Mouse (Mus musculus): ENCODE data around the gene Ttyh3. TPM values are rescaled to one million over a fixed set of nuclear protein-coding genes. Genes with fewer than 3 reads are reported as not detected.
A peak's percentile ranks its signal among the peaks of the same experiment; 100 is the strongest.

Ttyh3 gene
- total RNA-seq (2014; rRNA removed) (253 and 260 TPM in 2 replicates), polyA plus RNA-seq (2015; fragmentation: Nextera tagmentation; extraction: Ambion mirVana) (53.5 and 60.3 TPM in 2 replicates)

DNA sequence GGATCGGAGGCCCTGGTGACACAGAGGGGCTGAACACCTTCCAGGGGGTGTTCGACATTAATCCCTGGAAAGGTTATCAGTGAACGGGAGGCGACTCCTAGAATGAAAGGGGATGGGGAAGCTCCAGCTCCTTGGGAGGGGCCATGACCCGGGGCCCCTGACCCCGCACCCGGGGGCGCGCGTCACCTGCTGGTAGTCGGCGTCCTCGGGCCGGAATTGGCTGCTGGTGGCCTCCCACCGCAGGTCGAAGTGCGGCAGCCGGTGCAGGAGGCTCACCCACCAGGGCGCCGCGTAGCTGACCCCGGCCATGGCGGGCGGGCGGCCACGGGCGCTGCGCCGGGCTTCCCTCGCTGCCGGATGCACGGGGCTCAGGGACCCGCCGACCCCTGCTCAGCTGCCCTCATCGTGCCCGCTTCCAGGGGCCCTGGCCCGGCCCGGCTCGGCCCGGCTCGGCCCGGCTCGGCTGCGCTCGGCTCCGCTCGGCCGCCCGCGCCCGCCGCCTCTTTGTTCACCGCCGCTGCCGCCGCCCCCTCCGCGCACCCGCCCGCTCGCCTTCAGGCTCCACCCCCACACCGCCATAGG, at the start of gene Ttyh3:
Gene Ttyh3, minus strand, starts transcription at position 513 of the 582 bp plus-strand sequence.
- H3K36me3 ChIP-seq (ENCODE audit: insufficient read depth, low read length): no peaks in the 10 kb centered on the region
- WGBS: 0% methylated on average over 35 of the region's 62 CpGs
- peaks cover 33% of the 10 kb centered on the region for H3K4me1 ChIP-seq (ENCODE audit: insufficient read depth, low read length)
- peak within 1 kb of the TSS; percentile 100 for H3K9ac ChIP-seq (replicated peaks; ENCODE audit: low read length)
- TF ChIP-seq CTCF (IDR thresholded peaks at IDR 0.05; ENCODE audit: low read depth): no peak
- DNase-seq (ENCODE audit: low spot score): no peak
- no peaks in the 10 kb centered on the region for H3K9me3 ChIP-seq (ENCODE audit: low read length)
- ATAC-seq: no peak
- H3K4me2 ChIP-seq (ENCODE audit: low read depth, low read length): peak within 1 kb of the TSS; percentile 73
- H3K4me3 ChIP-seq (ENCODE audit: low read length): peak within 1 kb of the TSS; percentile 98
- peak within 1 kb of the TSS; percentile 97 for H3K27ac ChIP-seq
- H3K27me3 ChIP-seq (ENCODE audit: insufficient read depth, low read length): no peaks in the 10 kb centered on the region

DNA sequence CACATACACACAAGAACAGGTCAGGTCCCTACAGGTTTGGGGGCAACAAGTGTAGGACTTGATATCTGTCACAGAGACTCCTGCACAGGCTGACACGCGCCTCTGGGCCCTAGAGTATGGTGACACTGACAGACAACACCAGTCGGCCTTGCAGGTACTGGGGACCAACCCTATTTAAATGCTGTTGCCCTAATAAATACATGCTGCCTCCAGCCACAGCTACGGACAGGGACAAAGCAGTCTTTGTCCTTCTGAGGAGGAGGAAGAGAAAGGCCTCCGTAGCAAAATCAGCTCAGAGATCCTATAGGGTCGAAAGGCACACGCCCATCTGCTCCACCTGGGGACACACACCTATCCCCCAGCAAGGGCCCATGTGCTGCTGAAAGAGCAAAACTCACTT, 47.2 kb upstream of the Ttyh3 start:
- Histone ChIP-seq H3K4me1 (ENCODE audit: insufficient read depth, low read length) (0 out of 2 replicates have a peak, but pooled peaks cover 1% of the 10 kb centered on the region), H3K27ac (no peak overlapping the region), H3K9me3 (ENCODE audit: low read length) (no peaks in the 10 kb centered on the region), H3K36me3 (ENCODE audit: insufficient read depth, low read length) (peaks cover 23% of the 10 kb centered on the region; the same call in 1 of the 2 replicates), H3K27me3 (ENCODE audit: insufficient read depth, low read length) (no peaks in the 10 kb centered on the region), H3K4me2 (ENCODE audit: low read depth, low read length) (no peak overlapping the region), H3K9ac (replicated peaks; ENCODE audit: low read length) (no peak overlapping the region), H3K4me3 (ENCODE audit: low read length) (no peak overlapping the region)
- 84% methylated on average over 7 of the region's 7 CpGs for WGBS
- no peak for ATAC-seq
- no peak for DNase-seq (ENCODE audit: low spot score)
- no peak for TF ChIP-seq CTCF (IDR thresholded peaks at IDR 0.05; ENCODE audit: low read depth)

DNA sequence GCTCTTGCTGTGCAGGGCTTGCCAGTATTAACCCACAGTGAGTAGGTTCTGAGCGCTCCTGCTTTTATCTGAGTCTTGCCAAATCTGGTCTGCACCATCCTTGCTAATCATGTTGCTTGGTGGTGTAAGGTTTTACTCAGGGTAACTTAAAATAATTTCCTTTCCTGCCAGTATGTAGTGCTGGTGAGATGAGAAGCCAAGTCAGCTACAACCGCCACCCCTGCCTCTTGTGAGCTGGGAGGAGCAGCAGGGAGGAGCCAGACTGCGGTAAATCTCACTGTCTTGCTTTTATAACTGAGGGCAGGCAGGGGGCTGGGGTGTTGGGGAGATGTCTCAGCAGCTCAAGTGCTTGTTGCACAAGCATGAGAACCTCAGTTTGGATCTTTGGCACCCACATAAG, 39.6 kb upstream of the Ttyh3 start:
- DNase-seq (ENCODE audit: low spot score) (no peak), ATAC-seq (no peak)
- TF ChIP-seq CTCF (IDR thresholded peaks at IDR 0.05; ENCODE audit: low read depth): no peak
- H3K36me3 ChIP-seq (ENCODE audit: insufficient read depth, low read length): peaks cover 20% of the 10 kb centered on the region; the same call in 1 of the 2 replicates
- no peak overlapping the region for H3K4me3 ChIP-seq (ENCODE audit: low read length)
- H3K9me3 ChIP-seq (ENCODE audit: low read length): no peaks in the 10 kb centered on the region
- no peaks in the 10 kb centered on the region for H3K4me1 ChIP-seq (ENCODE audit: insufficient read depth, low read length)
- no peak overlapping the region for H3K4me2 ChIP-seq (ENCODE audit: low read depth, low read length)
- H3K9ac ChIP-seq (replicated peaks; ENCODE audit: low read length): no peak overlapping the region
- no peaks in the 10 kb centered on the region for H3K27me3 ChIP-seq (ENCODE audit: insufficient read depth, low read length)
- no peak overlapping the region for H3K27ac ChIP-seq
- WGBS: 85% methylated on average over 3 of the region's 3 CpGs

DNA sequence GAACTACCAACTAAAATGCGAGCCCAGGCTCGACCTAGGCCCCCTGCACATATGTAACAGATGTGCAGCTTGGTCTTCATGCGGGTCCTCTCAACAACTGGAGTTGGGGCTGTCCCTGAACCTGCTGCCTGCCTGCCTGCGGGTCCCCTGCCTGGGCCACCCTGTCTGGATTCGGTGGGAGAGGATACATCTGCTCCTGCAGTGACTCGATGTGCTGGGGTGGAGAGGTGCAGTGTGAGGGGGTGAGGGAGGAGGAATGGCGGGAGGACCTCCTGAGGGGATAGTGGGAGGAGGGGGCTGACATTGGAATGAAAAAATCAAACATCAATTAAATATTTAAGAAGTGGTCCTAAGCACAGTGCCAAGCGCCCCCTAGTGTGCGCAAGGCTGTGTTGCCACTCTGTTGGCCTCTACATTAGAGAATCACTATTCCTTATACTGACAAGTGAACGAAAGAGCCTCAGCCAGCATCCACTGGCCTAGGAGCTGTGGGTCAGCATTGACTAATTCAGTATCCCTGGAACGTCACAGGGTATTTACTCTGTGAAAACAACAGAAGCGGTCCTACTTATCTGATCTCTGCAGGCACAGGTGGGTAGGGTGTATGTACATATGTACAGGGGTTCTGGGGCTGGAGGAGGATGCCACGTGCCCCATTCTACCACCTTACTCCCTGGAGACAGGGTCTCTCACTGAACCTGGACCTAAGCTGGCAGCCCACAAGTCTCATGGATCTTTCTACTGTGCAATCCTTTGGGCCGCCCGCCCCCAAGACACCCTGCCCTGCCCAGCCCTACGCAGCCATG, 35.7 kb upstream of the Ttyh3 start:
- Histone ChIP-seq H3K27ac (no peak overlapping the region), H3K4me1 (ENCODE audit: insufficient read depth, low read length) (no peaks in the 10 kb centered on the region), H3K9ac (replicated peaks; ENCODE audit: low read length) (no peak overlapping the region), H3K9me3 (ENCODE audit: low read length) (no peaks in the 10 kb centered on the region), H3K27me3 (ENCODE audit: insufficient read depth, low read length) (no peaks in the 10 kb centered on the region), H3K4me3 (ENCODE audit: low read length) (no peak overlapping the region), H3K36me3 (ENCODE audit: insufficient read depth, low read length) (peaks cover 13% of the 10 kb centered on the region; the same call in 1 of the 2 replicates), H3K4me2 (ENCODE audit: low read depth, low read length) (no peak overlapping the region)
- peak; percentile 87 for TF ChIP-seq CTCF (IDR thresholded peaks at IDR 0.05; ENCODE audit: low read depth)
- ATAC-seq (peak; percentile 75), DNase-seq (ENCODE audit: low spot score) (peak; percentile 84)
- WGBS: 59% methylated on average over 16 of the region's 16 CpGs

DNA sequence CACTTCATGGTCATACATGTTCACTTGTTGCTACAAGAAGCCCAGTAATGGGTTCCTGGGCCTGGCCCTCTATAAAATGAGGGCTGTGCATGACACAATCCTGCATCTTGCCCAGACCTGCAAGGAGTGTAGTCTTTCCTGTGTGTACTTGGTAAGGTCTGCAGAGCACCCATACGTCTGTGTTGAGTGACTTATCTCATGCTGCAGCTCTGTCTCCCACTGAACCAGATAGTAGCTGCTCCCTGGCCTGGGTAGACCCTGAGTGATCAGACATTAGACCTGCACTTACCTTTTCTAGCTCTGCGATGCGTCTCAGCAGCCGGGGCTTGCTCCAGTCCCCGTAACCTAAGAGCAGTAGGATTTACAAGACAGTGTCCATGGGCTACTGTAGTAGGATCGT, 33.3 kb upstream of the Ttyh3 start:
- TF ChIP-seq CTCF (IDR thresholded peaks at IDR 0.05; ENCODE audit: low read depth): no peak
- Histone ChIP-seq H3K36me3 (ENCODE audit: insufficient read depth, low read length) (peaks cover 6% of the 10 kb centered on the region; the same call in 1 of the 2 replicates), H3K4me1 (ENCODE audit: insufficient read depth, low read length) (no peaks in the 10 kb centered on the region), H3K4me2 (ENCODE audit: low read depth, low read length) (no peak overlapping the region), H3K27ac (no peak overlapping the region), H3K27me3 (ENCODE audit: insufficient read depth, low read length) (no peaks in the 10 kb centered on the region), H3K4me3 (ENCODE audit: low read length) (no peak overlapping the region), H3K9ac (replicated peaks; ENCODE audit: low read length) (no peak overlapping the region), H3K9me3 (ENCODE audit: low read length) (no peaks in the 10 kb centered on the region)
- DNase-seq (ENCODE audit: low spot score): no peak
- WGBS: 96% methylated on average over 6 of the region's 6 CpGs
- ATAC-seq: no peak

DNA sequence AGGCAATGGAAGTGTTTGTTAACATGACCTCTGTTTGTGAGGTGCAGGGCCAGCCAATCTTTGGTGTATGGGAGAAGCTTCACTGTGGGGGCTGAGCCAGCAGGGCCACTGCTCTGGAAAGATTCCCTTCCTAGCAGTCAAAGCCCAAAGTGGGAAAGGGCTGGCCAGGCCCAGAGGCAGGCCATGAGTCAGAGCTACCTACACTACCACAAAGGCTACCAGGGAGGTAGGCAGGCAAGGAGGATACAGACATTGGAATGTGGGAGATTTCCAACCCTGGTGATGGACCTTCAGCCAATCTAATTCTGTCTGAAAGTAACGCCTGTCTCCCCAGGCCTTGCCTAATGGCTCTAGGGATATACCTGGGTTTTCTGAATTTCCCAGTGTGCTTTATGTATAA, 32.1 kb upstream of the Ttyh3 start:
- 91% methylated on average over 1 of the region's 1 CpGs for WGBS

More for the DNA sequence above, 32.1 kb upstream of the Ttyh3 start:
- DNase-seq (ENCODE audit: low spot score) (no peak), ATAC-seq (no peak)
- no peaks in the 10 kb centered on the region for H3K4me1 ChIP-seq (ENCODE audit: insufficient read depth, low read length)
- no peak overlapping the region for H3K9ac ChIP-seq (replicated peaks; ENCODE audit: low read length)
- H3K36me3 ChIP-seq (ENCODE audit: insufficient read depth, low read length): peaks cover 12% of the 10 kb centered on the region; the same call in 1 of the 2 replicates
- TF ChIP-seq CTCF (IDR thresholded peaks at IDR 0.05; ENCODE audit: low read depth): no peak
- H3K4me3 ChIP-seq (ENCODE audit: low read length): no peak overlapping the region
- no peak overlapping the region for H3K4me2 ChIP-seq (ENCODE audit: low read depth, low read length)
- H3K27ac ChIP-seq: no peak overlapping the region
- H3K27me3 ChIP-seq (ENCODE audit: insufficient read depth, low read length): no peaks in the 10 kb centered on the region
- no peaks in the 10 kb centered on the region for H3K9me3 ChIP-seq (ENCODE audit: low read length)
